Mouse (Mus musculus): ENCODE results near the gene Krt80. TPM values are rescaled to one million over a fixed set of nuclear protein-coding genes. Genes with fewer than 3 reads are reported as not detected.

The Krt80 gene
- total and polyA plus RNA-seq, 3 experiments, result 0.20 TPM; not detected in 2

DNA sequence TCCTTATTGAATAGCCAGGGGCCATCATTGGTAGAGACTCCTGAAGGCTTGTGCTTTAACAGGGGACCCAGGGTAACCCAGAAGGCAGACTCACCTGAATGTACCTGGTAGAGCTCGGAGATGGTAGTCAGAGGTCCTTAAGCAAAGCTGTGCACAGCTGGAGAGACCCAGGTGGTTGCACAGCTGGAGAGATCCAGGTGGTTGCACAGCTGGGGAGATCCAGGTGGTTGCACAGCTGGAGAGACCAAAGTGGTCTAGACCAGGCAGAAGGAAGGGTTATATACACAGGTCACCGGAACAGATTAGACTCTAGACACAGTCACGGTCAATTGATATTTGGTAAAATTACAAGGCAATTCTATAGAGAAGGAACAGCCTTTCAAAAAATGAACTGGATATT lies 27.0 kb upstream of the Krt80 start:
- in situ Hi-C loops (cut with MboI; ENCODE audit: low pct_ligation_motif_present, low pct_unique_long_range_greater_than_20kb, low sequenced_read_pairs), result no loop called here
- peaks cover 83% of the 10 kb centered on the region for H3K27me3 ChIP-seq (replicated peaks)
- no peak overlapping the region for H3K9ac ChIP-seq (ENCODE audit: insufficient read depth, low read depth)
- H3K4me1 ChIP-seq (ENCODE audit: control insufficient read depth in 1 of 2, insufficient read depth in 2 of 2), result peaks cover 0 to under 1% of the 10 kb centered on the region in 2 experiments; a peak in 1 of 4 replicates
- dilution Hi-C loops (cut with MboI; ENCODE audit: extremely low pct_ligation_motif_present, extremely low pct_unique_long_range_greater_than_20kb, low sequenced_read_pairs), result no loop called here
- no peak for DNase-seq (ENCODE audit: extremely low read depth)
- no peak overlapping the region for H3K4me2 ChIP-seq (ENCODE audit: insufficient read depth, low read depth, poor library complexity, severe bottlenecking)
- no peaks in the 10 kb centered on the region for H3K79me2 ChIP-seq (replicated peaks; ENCODE audit: control insufficient read depth, extremely low read depth, insufficient read depth, poor library complexity, severe bottlenecking)
- H3K36me3 ChIP-seq (replicated peaks in 1 of 2; ENCODE audit: control insufficient read depth in 1 of 2, insufficient read depth in 1 of 2, low read length in 1 of 2), result no peaks in the 10 kb centered on the region
- no peaks in the 10 kb centered on the region for H3K9me3 ChIP-seq (replicated peaks; ENCODE audit: low read length)
- TF ChIP-seq NELFE (IDR thresholded peaks at IDR 0.05; ENCODE audit: low read depth, low read length), result no peak
- TF ChIP-seq MAX (IDR thresholded peaks at IDR 0.05; ENCODE audit: low read length), result no peak
- TF ChIP-seq TCF12 (IDR thresholded peaks at IDR 0.05; ENCODE audit: low read depth, low read length), result peak; percentile 71; the same call in 1 of the 2 replicates
- no peak for TF ChIP-seq MXI1 (IDR thresholded peaks at IDR 0.05; ENCODE audit: low read depth, low read length)
- H3K4me3 ChIP-seq (replicated peaks in 1 of 3; ENCODE audit: low read depth in 2 of 3, low read length in 2 of 3, poor library complexity in 1 of 3), result no peak overlapping the region
- H3K27ac ChIP-seq (ENCODE audit: insufficient read depth, low read depth), result no peak overlapping the region

GRCm38 (mm10) chr15:101396466-101396865 lies 26.5 kb upstream of the Krt80 start:
- no peak for TF ChIP-seq HCFC1 (IDR thresholded peaks at IDR 0.05; ENCODE audit: low read depth, low read length)
- no peak for TF ChIP-seq ZC3H11A (IDR thresholded peaks at IDR 0.05; ENCODE audit: low read depth, low read length)
- TF ChIP-seq CHD1 (IDR thresholded peaks at IDR 0.05; ENCODE audit: low read depth, low read length), result no peak
- TF ChIP-seq KAT2A (IDR thresholded peaks at IDR 0.05; ENCODE audit: insufficient replicate concordance, low read length), result no peak
- TF ChIP-seq POLR2A (IDR thresholded peaks at IDR 0.05; ENCODE audit: low read depth, low read length), result no peak
- no peak for TF ChIP-seq ZNF384 (IDR thresholded peaks at IDR 0.05; ENCODE audit: low read depth, low read length)
- TF ChIP-seq NRF1 (IDR thresholded peaks at IDR 0.05; ENCODE audit: low read depth, low read length), result no peak
- no peak for TF ChIP-seq SIN3A (IDR thresholded peaks at IDR 0.05; ENCODE audit: low read length)
- no peak for TF ChIP-seq E2F4 (IDR thresholded peaks at IDR 0.05; ENCODE audit: insufficient replicate concordance, low read depth, low read length)
- TF ChIP-seq ZKSCAN1 (IDR thresholded peaks at IDR 0.05; ENCODE audit: borderline replicate concordance, low read depth, low read length), result no peak
- TF ChIP-seq TCF12 (IDR thresholded peaks at IDR 0.05; ENCODE audit: low read depth, low read length), result no peak
- TF ChIP-seq USF2 (conservative IDR thresholded peaks at IDR 0.05; ENCODE audit: low read depth, low read length), result no peak
- dilution Hi-C loops (cut with MboI; ENCODE audit: extremely low pct_ligation_motif_present, extremely low pct_unique_long_range_greater_than_20kb, low sequenced_read_pairs), result no loop called here

DNA sequence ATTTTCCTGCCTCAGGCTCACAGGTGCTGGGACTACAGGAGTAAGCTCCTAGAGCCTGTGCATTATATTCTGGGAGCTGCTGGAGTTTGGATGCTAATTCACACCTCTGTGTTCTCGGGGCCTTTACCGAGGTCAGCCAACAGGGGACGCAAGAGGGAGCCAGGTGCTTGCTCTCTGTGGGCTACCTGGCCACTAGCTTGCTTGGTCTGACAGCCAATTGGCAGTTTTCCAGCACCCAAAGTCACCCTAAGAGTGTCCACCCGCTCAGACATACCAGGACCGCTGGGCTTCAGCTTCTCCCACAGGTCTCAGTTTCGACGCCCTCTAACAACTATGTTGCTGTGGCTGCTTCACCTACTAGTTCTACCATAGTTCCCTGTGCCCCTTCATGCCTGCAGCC lies 24.9 kb upstream of the Krt80 start:
- no peak for DNase-seq (ENCODE audit: extremely low read depth)
- Histone ChIP-seq H3K36me3 (replicated peaks in 1 of 2; ENCODE audit: control insufficient read depth in 1 of 2, insufficient read depth in 1 of 2, low read length in 1 of 2) (no peaks in the 10 kb centered on the region), H3K4me3 (replicated peaks in 1 of 3; ENCODE audit: low read depth in 2 of 3, low read length in 2 of 3, poor library complexity in 1 of 3) (no peak overlapping the region), H3K27ac (ENCODE audit: insufficient read depth, low read depth) (no peak overlapping the region), H3K27me3 (replicated peaks) (peaks cover 78% of the 10 kb centered on the region), H3K9me3 (replicated peaks; ENCODE audit: low read length) (no peaks in the 10 kb centered on the region), H3K9ac (ENCODE audit: insufficient read depth, low read depth) (no peak overlapping the region), H3K4me1 (ENCODE audit: control insufficient read depth in 1 of 2, insufficient read depth in 2 of 2) (no peaks in the 10 kb centered on the region; a peak in 1 of 4 replicates), H3K4me2 (ENCODE audit: insufficient read depth, low read depth, poor library complexity, severe bottlenecking) (no peak overlapping the region), H3K79me2 (replicated peaks; ENCODE audit: control insufficient read depth, extremely low read depth, insufficient read depth, poor library complexity, severe bottlenecking) (no peaks in the 10 kb centered on the region)
- in situ Hi-C loops (cut with MboI; ENCODE audit: low pct_ligation_motif_present, low pct_unique_long_range_greater_than_20kb, low sequenced_read_pairs), result no loop called here
- dilution Hi-C loops (cut with MboI; ENCODE audit: extremely low pct_ligation_motif_present, extremely low pct_unique_long_range_greater_than_20kb, low sequenced_read_pairs), result no loop called here
- TF ChIP-seq RCOR1 (conservative IDR thresholded peaks at IDR 0.05; ENCODE audit: low read depth, low read length), result no peak
- TF ChIP-seq CTCF (conservative IDR thresholded peaks at IDR 0.05 in 1 of 2, IDR thresholded peaks at IDR 0.05 in 1 of 2; ENCODE audit: low read depth in 2 of 2, low read length in 2 of 2), result peak; percentile 21 to 52; a peak in 2 of 4 replicates
- TF ChIP-seq IRF4 (IDR thresholded peaks at IDR 0.05; ENCODE audit: low read depth, low read length), result no peak
- TF ChIP-seq HCFC1 (IDR thresholded peaks at IDR 0.05; ENCODE audit: low read depth, low read length), result no peak
- no peak for TF ChIP-seq MEF2A (IDR thresholded peaks at IDR 0.05; ENCODE audit: borderline replicate concordance, low read depth, low read length)
- TF ChIP-seq JUND (conservative IDR thresholded peaks at IDR 0.05; ENCODE audit: low read depth, low read length), result no peak
- TF ChIP-seq SMC3 (IDR thresholded peaks at IDR 0.05; ENCODE audit: low read depth, low read length), result peak; percentile 47
- peak; percentile 5 for TF ChIP-seq RAD21 (IDR thresholded peaks at IDR 0.05; ENCODE audit: low read depth, low read length)

More at GRCm38 (mm10) chr15:101396466-101396865, 26.5 kb upstream of the Krt80 start:
- no peaks in the 10 kb centered on the region for H3K4me1 ChIP-seq (ENCODE audit: control insufficient read depth in 1 of 2, insufficient read depth in 2 of 2)
- DNase-seq (ENCODE audit: extremely low read depth), result no peak
- in situ Hi-C loops (cut with MboI; ENCODE audit: low pct_ligation_motif_present, low pct_unique_long_range_greater_than_20kb, low sequenced_read_pairs), result no loop called here
- no peaks in the 10 kb centered on the region for H3K79me2 ChIP-seq (replicated peaks; ENCODE audit: control insufficient read depth, extremely low read depth, insufficient read depth, poor library complexity, severe bottlenecking)
- no peak overlapping the region for H3K4me3 ChIP-seq (replicated peaks in 1 of 3; ENCODE audit: low read depth in 2 of 3, low read length in 2 of 3, poor library complexity in 1 of 3)
- H3K9me3 ChIP-seq (replicated peaks; ENCODE audit: low read length), result no peaks in the 10 kb centered on the region
- H3K27ac ChIP-seq (ENCODE audit: insufficient read depth, low read depth), result no peak overlapping the region
- H3K36me3 ChIP-seq (replicated peaks in 1 of 2; ENCODE audit: control insufficient read depth in 1 of 2, insufficient read depth in 1 of 2, low read length in 1 of 2), result no peaks in the 10 kb centered on the region
- H3K27me3 ChIP-seq (replicated peaks), result peaks cover 84% of the 10 kb centered on the region
- no peak overlapping the region for H3K9ac ChIP-seq (ENCODE audit: insufficient read depth, low read depth)
- no peak overlapping the region for H3K4me2 ChIP-seq (ENCODE audit: insufficient read depth, low read depth, poor library complexity, severe bottlenecking)
